Mouse (Mus musculus) left cerebral cortex, postnatal 14 days (tissue): ENCODE measurements around the gene Trim56. TPM values are rescaled to one million over a fixed set of nuclear protein-coding genes. Genes with fewer than 3 reads are reported as not detected.

Source experiments
- DNase-seq, 2 experiments: peaks; one replicate each; pipeline ENCODE4 v3.0.0; 2021 to 2022; ENCODE audit warnings: low spot score in 2 of 2, mixed read lengths in 1 of 2
- intact Hi-C: fragments of 180-260 bp; cut with DNase I; formaldehyde crosslinking; loops from one replicate; pipeline ENCODE4 v1.15.1; 2025
- total RNA-seq, 2 experiments: library from RNA; stranded (reverse); gene quantifications; 2 replicates each; pipeline ENCODE4 v1.2.3; 2021

Gene Trim56
- total RNA-seq, 2 experiments from 2014 or later = 3.3 to 3.7 TPM

DNA sequence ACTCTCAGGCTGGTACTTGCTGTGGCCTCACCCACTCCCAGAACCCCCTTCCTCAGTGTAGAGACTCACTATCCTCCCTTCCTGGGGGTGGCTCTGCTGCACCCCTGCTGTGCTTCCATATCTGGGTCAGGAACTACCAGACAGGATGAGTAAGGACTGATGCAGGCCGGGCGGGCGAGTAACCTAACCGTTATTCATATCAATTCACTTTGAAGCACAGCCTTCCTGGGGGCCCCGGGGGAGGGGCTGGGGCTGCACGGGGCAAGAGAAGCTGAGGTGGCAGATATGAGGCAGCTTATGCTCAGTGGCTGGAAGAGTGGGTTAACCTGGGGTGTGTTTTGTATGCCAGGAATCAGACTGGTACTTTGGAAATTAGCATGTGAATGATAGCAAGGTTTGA is 31.0 kb downstream of the Trim56 start:
- no peak for DNase-seq
- intact Hi-C loops = no loop called here

DNA sequence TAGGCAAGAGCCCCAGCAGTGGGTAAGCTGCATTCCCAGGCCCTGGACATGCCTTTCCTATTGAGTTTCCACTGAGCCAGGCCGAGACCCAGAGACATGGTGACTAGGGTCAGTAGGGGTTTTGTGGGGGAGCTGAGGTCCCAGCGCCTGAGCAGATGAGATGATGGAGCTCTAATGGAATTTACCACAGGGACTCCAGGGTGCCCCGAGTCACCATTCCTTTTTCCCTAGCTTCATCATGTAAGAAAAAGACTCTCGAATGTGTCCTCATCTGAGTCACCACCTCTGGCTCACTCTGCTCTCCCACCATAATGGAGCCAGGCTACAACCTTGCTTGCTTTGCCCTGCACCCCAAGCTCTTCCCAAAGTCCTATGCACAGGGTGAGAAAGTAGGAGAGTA is 33.0 kb downstream of the Trim56 start:
- no peak for DNase-seq
- intact Hi-C loops = no loop called here

DNA sequence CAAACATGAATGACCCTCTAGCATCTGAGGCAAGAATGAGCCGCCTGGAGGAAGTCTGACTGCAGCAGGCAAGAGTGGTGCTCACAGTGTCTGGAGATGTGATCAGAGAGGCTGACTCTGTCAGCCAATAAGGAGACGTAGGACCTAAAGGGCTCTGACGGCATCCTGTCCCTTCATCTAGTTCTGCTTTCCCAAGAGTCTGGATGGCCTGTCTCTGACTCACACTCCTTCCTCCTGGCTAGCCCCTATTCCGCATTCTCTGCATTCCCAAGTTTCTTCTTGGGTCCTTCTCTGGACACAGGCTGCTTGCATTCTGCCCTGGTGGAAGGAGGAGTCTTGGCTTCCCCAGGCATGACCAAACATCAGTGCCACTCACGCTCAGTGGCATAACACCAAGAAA is 36.2 kb downstream of the Trim56 start:
- intact Hi-C loops = no loop called here
- DNase-seq = no peak

DNA sequence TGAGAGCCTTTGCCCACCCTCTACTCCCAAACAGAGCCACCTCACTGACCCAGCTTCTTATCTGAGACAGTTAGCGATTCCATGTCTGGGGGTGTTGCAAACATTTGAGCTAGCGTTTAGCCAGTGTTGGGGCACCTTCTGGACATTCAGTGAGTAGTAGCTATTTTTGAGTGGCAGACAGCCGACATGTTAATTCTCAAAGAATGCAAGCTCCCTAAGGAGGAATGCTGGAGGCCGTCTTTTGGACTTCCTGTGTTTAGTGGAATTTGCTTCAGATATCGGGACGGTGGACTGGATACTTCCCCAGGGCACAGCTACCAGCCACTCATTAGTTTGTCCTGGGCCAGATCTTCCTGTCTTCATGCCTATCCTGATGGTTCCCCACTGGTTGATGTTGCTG is 37.4 kb downstream of the Trim56 start:
- intact Hi-C loops = no loop called here
- no peak for DNase-seq

DNA sequence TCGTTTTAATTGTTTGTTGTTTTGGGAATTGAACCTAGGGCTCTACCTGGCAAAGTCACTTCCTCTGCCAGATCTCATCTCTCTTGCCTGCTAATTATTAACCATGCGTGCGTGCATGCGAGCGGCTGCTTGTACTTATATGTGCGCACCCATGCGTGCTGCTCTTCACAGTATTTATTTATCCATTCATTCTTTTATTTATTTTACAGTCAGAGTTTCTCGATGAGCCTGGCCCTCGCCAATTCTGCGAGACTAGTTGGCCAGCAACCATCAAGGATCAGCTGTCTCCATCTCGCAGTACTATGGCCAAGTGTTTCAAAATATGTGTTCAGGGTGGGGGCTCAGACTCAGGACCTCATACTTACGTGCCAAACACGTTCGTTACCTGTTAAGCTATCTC is 38.0 kb downstream of the Trim56 start:
- intact Hi-C loops = no loop called here
- DNase-seq = no peak

DNA sequence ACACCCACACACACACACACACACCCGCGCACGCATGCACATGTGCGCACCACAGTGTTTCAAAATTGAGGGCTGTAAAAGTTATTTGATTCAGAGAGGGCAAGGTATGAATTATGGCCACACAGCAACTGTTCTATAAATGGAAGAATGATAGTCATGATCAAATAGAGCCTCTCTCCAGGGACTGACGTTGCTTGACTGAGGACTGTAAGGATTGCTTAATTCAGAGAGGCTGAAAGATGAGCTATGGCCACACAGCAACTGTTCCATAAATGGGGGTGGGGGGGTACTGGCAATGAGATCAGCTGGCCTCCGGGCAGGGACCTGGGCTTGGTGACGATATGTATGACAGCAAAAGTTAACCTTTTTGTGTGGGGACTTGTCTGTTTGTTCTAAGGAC is 38.8 kb downstream of the Trim56 start:
- no peak for DNase-seq
- intact Hi-C loops = no loop called here

DNA sequence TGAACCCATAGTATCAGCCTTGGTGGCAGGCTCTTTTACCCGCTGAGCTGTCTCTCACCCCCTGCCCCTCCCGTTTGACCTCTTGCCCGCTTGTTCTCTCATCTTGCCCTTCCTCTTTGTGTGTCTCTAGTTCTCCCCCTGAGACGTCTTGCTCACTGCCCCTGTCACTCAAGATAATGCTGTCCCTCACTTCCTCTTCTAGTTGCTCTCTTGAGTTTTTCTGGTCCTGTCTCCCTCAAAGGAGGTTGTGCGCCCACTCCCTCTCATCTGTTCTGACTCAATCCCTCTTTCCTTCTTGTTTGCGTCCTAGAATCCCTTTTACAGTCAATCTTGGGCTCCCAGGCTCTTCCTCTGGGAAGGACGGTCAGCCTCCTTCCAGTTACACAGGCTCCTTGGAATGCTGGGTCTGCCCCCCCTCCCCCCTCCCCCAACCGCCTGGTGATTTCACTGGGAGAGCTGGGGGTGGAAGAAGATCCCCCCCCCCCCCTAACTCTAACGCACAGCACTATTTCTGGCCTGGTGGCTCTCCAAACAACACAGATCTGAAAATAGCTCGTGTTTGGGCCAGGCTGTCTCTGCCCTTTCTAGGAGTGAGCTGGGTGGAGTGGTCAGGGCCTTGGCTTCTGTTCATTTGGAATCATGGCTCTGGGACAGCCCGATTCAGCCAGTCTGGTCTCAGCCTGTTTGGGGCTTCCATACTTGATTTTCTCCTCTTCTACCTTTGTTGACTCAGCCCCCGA is 39.6 kb downstream of the Trim56 start:
- intact Hi-C loops = no loop called here
- no peak for DNase-seq

DNA sequence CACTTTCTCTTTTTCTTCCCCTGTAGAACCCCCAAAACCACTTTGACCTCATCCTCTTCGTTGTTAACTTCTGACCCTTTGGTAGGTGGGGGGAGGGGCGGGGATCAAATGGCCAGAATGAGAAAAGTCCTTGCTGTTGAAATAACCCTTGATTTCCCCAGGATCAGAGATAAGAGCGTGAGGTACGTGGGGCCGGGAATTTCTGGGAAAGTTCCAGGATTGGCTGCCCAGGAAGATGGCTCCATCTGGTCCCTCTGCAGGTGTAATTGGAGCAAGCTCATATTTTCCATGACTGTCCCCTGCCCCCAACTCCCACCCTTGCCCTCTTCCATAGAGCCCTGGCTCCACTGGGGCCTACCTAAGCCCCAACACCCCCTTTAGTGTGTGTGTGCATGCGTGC is 40.3 kb downstream of the Trim56 start:
- no peak for DNase-seq
- intact Hi-C loops = no loop called here

DNA sequence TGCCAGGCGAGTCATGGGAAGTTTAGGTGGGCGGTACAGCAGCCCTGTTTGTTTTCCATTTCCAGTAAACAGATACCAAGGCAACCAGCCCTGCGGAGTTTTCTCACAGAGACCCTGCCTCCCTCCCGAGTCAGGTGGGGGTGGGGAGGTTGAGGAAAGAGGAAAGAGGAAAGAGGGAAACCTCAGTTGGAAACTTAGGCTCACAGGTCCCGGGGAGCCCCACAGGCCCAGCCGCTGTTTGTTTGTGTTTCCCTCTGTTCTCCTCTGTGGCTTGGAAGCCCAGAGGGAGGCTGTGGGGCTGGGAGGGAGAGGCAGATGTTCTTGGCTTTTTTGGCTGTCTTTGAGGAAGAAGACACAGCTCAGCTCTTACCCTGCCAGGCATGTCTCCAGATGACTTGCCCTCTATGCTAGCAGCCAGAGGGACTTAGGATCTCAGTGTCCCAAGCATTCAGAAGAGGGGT is 41.8 kb downstream of the Trim56 start:
- peak in 1 of 2 experiments; percentile 31 for DNase-seq
- intact Hi-C loops = no loop called here

DNA sequence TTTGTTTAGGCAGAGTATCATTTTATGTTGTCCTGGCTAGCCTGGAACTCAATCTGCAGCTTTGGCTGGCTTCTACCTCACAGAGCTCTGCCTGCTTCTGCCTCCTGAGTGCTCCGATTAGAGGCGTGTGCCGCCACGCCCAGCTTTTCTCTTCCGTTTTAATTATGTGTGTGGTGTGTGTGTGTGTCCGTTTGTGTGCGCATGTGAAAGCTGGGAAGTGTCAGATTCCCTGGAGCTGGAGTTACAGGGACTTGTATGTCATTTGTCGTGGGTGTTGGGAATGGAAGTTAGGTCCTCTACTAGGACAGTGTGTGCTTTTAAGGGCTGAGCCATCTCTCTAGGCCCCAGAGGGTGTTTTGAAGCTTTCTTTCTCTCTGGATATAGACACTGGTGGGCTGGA is 42.9 kb downstream of the Trim56 start:
- DNase-seq = no peak
- intact Hi-C loops = no loop called here

DNA sequence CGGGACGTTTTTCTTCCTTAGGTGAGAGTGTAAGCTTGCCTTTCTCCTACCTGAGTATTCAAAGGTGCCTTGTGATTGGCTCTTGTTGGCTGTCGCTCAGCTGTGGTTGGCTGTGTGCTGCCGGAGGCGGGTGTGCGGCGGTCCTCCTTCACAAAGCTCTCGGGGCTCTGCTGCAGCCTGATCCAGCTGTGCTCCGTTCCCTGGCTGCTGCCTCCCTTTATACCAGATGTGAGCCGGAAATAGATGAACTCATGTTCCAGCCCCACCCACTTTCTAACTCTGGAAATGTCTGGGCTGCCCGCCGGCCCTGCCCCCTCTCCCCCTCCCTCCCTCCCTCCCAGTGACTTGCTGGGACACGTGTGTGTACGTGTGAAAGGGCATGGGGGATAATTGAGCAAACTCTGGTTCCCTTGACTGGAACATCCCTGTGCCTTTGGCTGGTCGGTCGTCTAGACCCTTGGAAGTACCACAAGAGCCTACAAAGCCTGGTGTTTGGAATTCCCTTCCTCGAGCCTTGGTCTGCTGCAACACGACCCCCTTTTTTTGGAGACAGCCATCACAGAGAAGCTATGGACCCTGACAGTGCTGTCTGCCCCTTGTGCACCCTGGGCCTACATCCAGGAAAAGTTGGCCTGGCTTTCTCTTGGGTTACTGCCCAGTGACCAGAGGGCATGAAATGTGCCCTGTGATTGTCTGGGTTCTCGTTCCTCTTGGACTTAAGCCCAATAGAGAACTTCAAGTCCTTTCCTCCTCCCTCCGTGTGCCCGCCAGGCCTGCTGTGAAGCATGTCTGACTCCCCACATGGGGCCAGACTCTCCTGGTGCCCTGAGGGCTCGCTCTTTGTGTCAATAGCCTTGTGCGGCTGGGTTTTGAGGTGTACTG is 43.7 kb downstream of the Trim56 start, which contains the start of gene Serpine1:
Serpine1 (minus strand) TSS at position 190 of the 882 bp plus-strand sequence.
- peak; percentile 71 to 78 for DNase-seq
- intact Hi-C loops = no loop called here

DNA sequence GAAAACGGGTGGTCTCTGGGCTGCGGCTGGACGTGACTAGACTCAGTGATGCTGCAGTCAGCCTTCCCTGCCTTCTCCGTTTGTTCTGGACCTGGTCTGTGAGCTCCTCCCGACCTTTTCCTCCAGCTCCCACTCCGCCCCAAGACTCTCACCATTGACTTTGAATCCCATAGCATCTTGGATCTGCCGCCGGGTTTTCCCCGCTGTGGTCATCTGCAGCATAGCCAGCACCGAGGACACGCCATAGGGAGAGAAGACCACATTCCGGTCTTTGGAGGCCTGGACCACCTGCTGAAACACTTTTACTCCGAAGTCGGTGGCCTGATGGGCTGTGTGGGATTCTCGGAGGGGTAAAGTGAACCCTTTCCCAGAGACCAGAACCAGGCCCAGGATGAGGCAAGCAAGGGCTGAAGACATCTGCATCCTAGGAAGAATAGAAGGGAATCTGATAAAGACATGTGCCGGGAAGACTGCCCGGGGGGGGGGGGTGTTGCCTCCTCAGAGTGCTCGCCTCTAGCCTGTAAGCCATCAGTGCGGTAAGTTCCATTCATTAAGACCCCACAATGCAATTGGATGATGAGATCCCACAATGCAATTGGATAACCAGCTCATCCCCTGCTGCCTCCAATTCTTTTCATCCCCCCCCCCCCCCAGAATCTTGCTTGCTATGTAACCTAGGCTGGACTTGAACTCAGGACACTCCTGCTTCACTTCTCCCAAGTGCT is 45.0 kb downstream of the Trim56 start:
- intact Hi-C loops = no loop called here
- DNase-seq = no peak

DNA sequence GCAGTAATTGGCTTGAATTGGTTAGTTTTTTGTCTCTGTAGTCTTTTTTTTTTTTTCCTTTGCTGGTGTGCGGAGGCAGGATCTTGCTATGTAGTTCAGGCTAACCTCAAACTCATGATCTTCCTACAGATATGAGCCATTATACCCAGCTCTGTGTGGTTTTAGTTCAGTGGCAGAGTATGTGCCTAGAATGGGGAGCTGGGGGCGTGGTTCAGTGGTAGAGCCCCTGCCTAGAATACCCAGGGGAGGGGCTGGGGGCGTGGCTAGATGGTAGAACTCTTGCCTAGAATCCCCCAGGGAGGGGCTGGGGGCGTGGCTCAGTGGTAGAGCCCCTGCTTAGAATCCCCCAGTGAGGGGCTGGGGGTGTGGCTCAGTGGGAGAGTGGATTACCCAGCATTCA is 47.3 kb downstream of the Trim56 start:
- no peak for DNase-seq
- intact Hi-C loops = no loop called here

DNA sequence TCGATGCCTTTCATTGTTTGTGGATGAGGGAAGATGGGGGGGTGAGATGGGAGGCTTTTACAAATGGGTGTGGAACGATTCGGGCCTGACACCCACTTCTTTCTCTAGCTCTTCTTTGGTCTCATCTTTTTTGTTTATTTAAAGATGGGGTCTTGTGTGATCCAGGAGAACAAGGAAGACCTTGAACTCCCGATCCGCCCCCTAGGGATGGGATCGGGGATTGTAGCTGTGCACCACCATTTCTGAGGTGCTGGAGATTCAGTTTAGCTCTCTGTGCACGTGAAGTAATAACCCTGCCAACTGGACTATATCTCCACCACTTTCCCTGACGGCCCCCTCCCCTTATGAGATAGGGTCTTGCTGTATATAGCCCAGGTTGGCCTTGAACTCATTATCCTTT is 50.1 kb downstream of the Trim56 start:
- intact Hi-C loops = no loop called here
- no peak for DNase-seq

DNA sequence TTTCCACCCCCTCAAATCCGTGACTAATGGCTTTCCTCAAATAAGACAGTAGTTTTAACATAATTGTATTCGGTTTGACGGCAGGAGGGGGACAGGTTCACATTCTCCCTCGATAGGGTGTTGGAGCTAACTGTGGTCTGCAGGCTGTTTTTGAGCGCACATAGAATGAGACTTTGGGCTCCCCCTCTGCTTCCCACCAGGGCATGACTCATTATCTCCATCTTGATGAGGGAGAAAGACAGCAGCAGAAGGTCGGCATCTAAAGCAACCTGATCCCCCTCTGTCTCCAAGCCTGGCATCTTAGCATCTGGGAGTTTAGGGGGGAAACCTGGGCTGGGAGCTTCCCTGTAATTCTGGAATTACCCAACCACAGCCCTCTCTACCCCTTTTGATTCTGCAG is 50.6 kb downstream of the Trim56 start:
- intact Hi-C loops = no loop called here

DNA sequence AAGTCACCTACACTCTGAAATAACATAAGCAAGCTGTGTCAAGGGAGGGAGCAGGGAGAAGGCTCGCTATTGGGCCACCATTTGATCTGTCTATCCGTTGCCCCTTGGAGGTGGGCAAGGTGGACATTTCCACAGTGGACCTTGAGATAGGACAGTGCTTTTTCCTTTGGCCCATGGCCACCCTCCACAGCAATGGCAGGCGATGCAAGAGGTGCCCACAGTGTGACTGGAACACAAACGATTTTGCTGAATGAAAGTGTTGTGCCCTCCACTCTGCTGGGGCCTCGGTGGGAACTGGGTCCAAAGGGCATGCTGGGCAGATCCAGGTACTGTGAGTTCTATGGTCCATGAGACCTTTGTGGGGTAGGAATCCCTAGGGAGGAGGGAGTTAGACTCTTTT is 53.4 kb downstream of the Trim56 start:
- DNase-seq = no peak
- intact Hi-C loops = loop anchor here (2.0 kb wide), 1 partner anchor 44 kb away; no protein-coding TSS in a partner anchor

More for the DNA sequence above, 50.6 kb downstream of the Trim56 start:
- no peak for DNase-seq

DNA sequence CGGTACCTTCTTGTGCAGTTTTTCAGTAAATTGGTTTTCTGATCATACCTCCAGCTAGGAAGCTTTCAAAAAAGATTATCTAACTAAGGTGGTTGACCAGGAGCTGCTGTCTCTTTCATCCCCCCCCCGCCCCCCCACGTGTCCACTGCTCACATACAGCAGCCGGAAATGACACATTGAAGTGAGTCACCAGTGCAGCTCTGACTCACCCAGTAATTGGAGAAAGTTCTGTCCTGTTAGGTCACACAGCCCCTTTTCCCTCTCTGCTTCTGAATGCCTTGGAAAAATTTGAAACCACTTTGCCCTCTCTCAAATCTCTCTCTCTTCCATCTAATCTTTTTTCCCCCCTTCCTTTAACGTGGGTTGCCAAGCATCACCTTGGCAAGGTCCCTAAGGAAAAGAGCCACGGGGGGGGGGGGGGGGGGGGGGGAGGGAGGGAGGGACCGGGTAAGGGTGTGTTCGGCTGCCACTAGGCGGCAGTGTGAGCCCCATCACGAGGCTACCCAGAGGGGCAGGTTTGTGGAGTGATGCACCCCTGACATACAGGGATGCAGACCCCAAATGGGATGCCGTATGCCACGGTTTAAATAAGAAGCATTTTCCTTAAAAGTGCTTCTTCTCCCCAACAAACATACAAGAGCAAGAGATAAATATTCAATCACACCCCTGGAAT is 54.1 kb downstream of the Trim56 start:
- intact Hi-C loops = loop anchor here (2.0 kb wide), 1 partner anchor 45 kb away; no protein-coding TSS in a partner anchor
- peak in 1 of 2 experiments; percentile 35 for DNase-seq
